Comparison of ENCODE assay signal across 1 mouse cellular context in genomic region chr5:110802809-110803208, GRCm38 (mm10).
A peak's percentile ranks its signal among the peaks of the same experiment; 100 is the strongest.
TF ChIP-seq lines count a peak whose summit lies in the region.

No protein-coding gene starts in this region.

TF ChIP-seq in MEL, 35 proteins besides CTCF, POLR2A, EP300 and RAD21:
- peak; percentile 59 for TF ChIP-seq TAL1 (IDR thresholded peaks at IDR 0.05; ENCODE audit: low read length)
- 0 out of 2 replicates have a peak, but pooled peaks have one; percentile 8 for TF ChIP-seq TCF12 (IDR thresholded peaks at IDR 0.05; ENCODE audit: low read depth, low read length)
- no peak for TF ChIP-seq ELF1 (IDR thresholded peaks at IDR 0.05; ENCODE audit: low read depth, low read length)
- TF ChIP-seq HCFC1 (IDR thresholded peaks at IDR 0.05; ENCODE audit: low read depth, low read length): no peak
- peak; percentile 25; the same call in 1 of the 2 replicates for TF ChIP-seq RCOR1 (IDR thresholded peaks at IDR 0.05; ENCODE audit: low read depth, low read length)
- no peak for TF ChIP-seq CHD2 (IDR thresholded peaks at IDR 0.05; ENCODE audit: low read length)
TF ChIP-seq in MEL: peak in this region for 3.
